Mouse (Mus musculus) CD4-positive, CD25-positive, alpha-beta regulatory T cell, adult 4 months (primary cell): ENCODE measurements around the gene Isoc2b. TPM values are rescaled to one million over a fixed set of nuclear protein-coding genes. Genes with fewer than 3 reads are reported as not detected.
"Not testable (repeated sequence)": the region's sequence is repeated elsewhere in the genome, so short reads cannot be mapped to it uniquely, and the experiment has no call there.

Experiments used
- ATAC-seq: one replicate; pipeline ENCODE4 v1.8.0; 2017
- polyA plus RNA-seq, 2 experiments: library from polyadenylated mRNA; unstranded; fragments of 100-300 nt; shearing (Covaris generic); gene quantifications; one replicate each; pipeline ENCODE4 v1.2.1; 2017

The Isoc2b gene
- 10 to 100 TPM; 29.1 to 47.3 TPM for polyA plus RNA-seq

GRCm38 (mm10) chr7:4870133-4870532, at the start of gene Isoc2b:
Gene Isoc2b, minus strand, starts transcription at chr7:4870258.
- no peak for ATAC-seq

- ATAC-seq = no peak
Measured at GRCm38 (mm10) chr7:4919096-4919495, 49.0 kb upstream of the Isoc2b start.

- no peak for ATAC-seq
Measured at GRCm38 (mm10) chr7:4918681-4919080, 48.6 kb upstream of the Isoc2b start.

- no peak for ATAC-seq
Measured at GRCm38 (mm10) chr7:4917494-4917893, 47.4 kb upstream of the Isoc2b start.

GRCm38 (mm10) chr7:4915669-4916416, 45.8 kb upstream of the Isoc2b start:
- ATAC-seq = peak; percentile 30

- peak; percentile 86 for ATAC-seq
Measured at GRCm38 (mm10) chr7:4915007-4915665, 45.1 kb upstream of the Isoc2b start, which contains the start of gene Zfp628. Gene Zfp628, plus strand, starts transcription at chr7:4915217.

GRCm38 (mm10) chr7:4912248-4912647, 42.2 kb upstream of the Isoc2b start:
- no peak for ATAC-seq

- no peak for ATAC-seq
Measured at GRCm38 (mm10) chr7:4911561-4911960, 41.5 kb upstream of the Isoc2b start.

GRCm38 (mm10) chr7:4906466-4906950, 36.5 kb upstream of the Isoc2b start, which contains the start of gene Gm36210:
Gene Gm36210, minus strand, starts transcription at chr7:4906516.
- ATAC-seq = no peak

GRCm38 (mm10) chr7:4902404-4902803, 32.3 kb upstream of the Isoc2b start:
- no peak for ATAC-seq

- ATAC-seq = no peak
Measured at GRCm38 (mm10) chr7:4901171-4901570, 31.1 kb upstream of the Isoc2b start.

GRCm38 (mm10) chr7:4900523-4900851, 30.4 kb upstream of the Isoc2b start:
- ATAC-seq = peak; percentile 26

- ATAC-seq = peak; percentile 39
Measured at GRCm38 (mm10) chr7:4899649-4900522, 29.8 kb upstream of the Isoc2b start.

GRCm38 (mm10) chr7:4898851-4899648, 29.0 kb upstream of the Isoc2b start:
- ATAC-seq = no peak

GRCm38 (mm10) chr7:4895186-4895585, 25.1 kb upstream of the Isoc2b start:
- ATAC-seq = no peak

GRCm38 (mm10) chr7:4886680-4887079, 16.6 kb upstream of the Isoc2b start:
- ATAC-seq = no peak

GRCm38 (mm10) chr7:4879036-4879435, 9.0 kb upstream of the Isoc2b start:
- ATAC-seq = not testable (repeated sequence)

- no peak for ATAC-seq
Measured at GRCm38 (mm10) chr7:4878186-4878585, 8.1 kb upstream of the Isoc2b start.

- ATAC-seq = peak; percentile 23
Measured at GRCm38 (mm10) chr7:4877226-4877625, 7.2 kb upstream of the Isoc2b start.

- ATAC-seq = peak; percentile 99
Measured at GRCm38 (mm10) chr7:4876753-4877221, 6.7 kb upstream of the Isoc2b start, which contains the start of gene Isoc2a. Gene Isoc2a, plus strand, starts transcription at chr7:4877153.

GRCm38 (mm10) chr7:4866631-4867180, 3.4 kb downstream of the Isoc2b start:
- ATAC-seq = peak; percentile 4
